Mouse (Mus musculus) intestine, embryonic 16.5 days (tissue): ENCODE results near the gene Med12. TPM values are rescaled to one million over a fixed set of nuclear protein-coding genes. Genes with fewer than 3 reads are reported as not detected.

ENCODE experiments used
- ATAC-seq: fragments of 200-750 bp; cut with Nextera tagmentation; 2 replicates; pipeline ENCODE4 v1.8.0; 2017; ENCODE audit warnings: moderate TSS enrichment, moderate library complexity
- H3K27ac ChIP-seq: fragments of 300-500 bp; sonication (generic); 2 replicates; pipeline ENCODE4 v1.5.1; 2014; ENCODE audit warnings: mild to moderate bottlenecking, low read length
- H3K27me3 ChIP-seq: fragments of 300-500 bp; sonication (generic); replicated peaks from 2 replicates; pipeline ENCODE4 v1.6.1; 2014; ENCODE audit warnings: low read length, control low read depth, mixed read lengths; ENCODE audit not compliant: control insufficient read depth, insufficient read depth
- H3K36me3 ChIP-seq: fragments of 300-500 bp; sonication (generic); 2 replicates; pipeline ENCODE4 v1.6.1; 2014; ENCODE audit warnings: low read length, control low read depth; ENCODE audit not compliant: control insufficient read depth, insufficient read depth
- H3K4me1 ChIP-seq: fragments of 300-500 bp; sonication (generic); 2 replicates; pipeline ENCODE4 v1.6.1; 2014; ENCODE audit warnings: low read length, control low read depth, mixed read lengths; ENCODE audit not compliant: control insufficient read depth, insufficient read depth
- H3K4me2 ChIP-seq: fragments of 300-500 bp; sonication (generic); 2 replicates; pipeline ENCODE4 v1.6.1; 2014; ENCODE audit warnings: low read depth, low read length, control low read depth
- H3K4me3 ChIP-seq: fragments of 300-500 bp; sonication (generic); 2 replicates; pipeline ENCODE4 v1.5.1; 2014; ENCODE audit warnings: mild to moderate bottlenecking, low read length
- H3K9ac ChIP-seq: fragments of 300-500 bp; sonication (generic); 2 replicates; pipeline ENCODE4 v1.6.1; 2014; ENCODE audit warnings: low read depth, low read length
- H3K9me3 ChIP-seq: fragments of 300-500 bp; sonication (generic); 2 replicates; pipeline ENCODE4 v1.6.1; 2016; ENCODE audit warnings: low read length, control low read depth; ENCODE audit not compliant: control insufficient read depth
- WGBS: fragments of 180-500 bp; shearing (Covaris S2); extraction: QIAGEN DNeasy Blood & Tissue Kit; methylation state at CpG from one replicate; pipeline ENCODE4 v1.1.7; 2014; 5-methylcytosine and 5-hydroxymethylcytosine counted together
- polyA plus RNA-seq: library from polyadenylated mRNA; unstranded; fragments of >200 nt; fragmentation: Nextera tagmentation; extraction: Ambion mirVana; gene quantifications from 2 replicates; pipeline ENCODE4 v1.2.1, GENCODE M21; 2015

The Med12 gene
- 19.9 and 22.3 TPM in 2 replicates for polyA plus RNA-seq

DNA sequence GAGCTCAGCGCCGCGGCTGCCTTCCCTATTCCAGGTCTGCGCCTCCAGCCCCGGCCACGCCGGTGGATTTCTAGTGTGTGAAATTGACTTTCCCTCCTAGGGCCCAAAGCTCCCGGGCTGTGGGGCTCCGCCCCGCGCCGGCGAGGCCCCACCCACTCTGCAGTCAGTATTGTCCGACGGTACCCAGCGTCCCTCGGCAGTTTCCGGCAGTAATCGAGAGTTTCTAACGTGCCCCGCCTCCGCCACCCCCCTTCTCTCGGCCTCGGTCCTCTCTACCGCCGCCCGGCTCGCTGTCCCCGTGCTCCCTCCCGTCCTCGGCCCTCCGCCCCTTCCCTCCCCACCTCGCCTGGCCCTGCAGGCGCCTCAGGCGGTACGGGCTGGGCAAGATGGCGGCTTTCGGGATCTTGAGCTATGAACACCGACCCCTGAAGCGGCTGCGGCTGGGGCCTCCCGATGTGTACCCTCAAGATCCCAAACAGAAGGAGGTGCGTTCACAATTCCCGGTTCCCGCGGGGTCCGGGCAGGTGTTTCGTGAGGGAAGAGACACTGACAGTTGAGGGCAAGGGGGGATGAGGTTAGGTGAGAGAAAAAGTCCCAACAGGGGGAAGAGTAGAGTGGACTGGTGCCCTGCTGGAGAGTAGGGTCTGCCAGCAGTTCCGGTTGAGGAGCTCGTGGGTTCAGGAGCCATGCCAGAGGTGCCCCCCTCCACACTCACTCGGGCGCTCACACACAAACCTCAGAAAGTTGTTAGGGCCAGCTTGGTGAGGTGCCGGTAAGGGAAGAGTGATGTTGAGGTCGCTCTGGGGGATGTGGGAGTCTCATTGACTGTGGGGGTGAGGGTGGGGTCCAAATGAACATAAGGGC lies at the start of gene Med12:
TSS of gene Med12 (plus strand) at position 156 of the 864 bp plus-strand sequence.
- Histone ChIP-seq H3K4me3 (peak within 1 kb of the TSS; percentile 55), H3K27ac (peak within 1 kb of the TSS; percentile 55), H3K4me1 (no peaks in the 10 kb centered on the region), H3K36me3 (peaks cover 2% of the 10 kb centered on the region; the same call in 1 of the 2 replicates), H3K4me2 (peak within 1 kb of the TSS; percentile 55), H3K27me3 (no peaks in the 10 kb centered on the region), H3K9me3 (no peaks in the 10 kb centered on the region), H3K9ac (peak within 1 kb of the TSS; percentile 67)
- WGBS = 13% methylated on average over 52 of the region's 54 CpGs
- peak; percentile 98 for ATAC-seq

DNA sequence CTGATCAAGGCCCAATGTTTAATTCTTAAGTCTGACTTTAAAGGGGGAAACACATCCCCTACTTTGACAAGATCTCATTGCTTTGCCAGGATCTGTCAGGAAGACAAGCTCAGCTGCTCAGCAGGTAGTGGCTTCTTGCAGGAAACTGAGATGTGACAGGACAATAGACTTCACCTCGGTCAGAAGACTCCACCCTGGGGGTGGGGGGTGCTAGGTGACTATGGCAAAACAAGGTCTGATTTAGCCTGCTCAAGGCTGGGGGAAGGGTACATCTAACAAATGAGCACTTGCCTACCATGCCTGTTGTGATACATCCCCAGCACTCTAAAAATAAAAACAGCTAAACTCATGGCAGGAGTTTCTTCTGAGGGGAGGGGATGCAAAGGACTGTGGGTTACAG lies 28.8 kb upstream of the Med12 start:
- Histone ChIP-seq H3K4me1 (no peaks in the 10 kb centered on the region), H3K4me2 (no peak overlapping the region)
- no peak for ATAC-seq

DNA sequence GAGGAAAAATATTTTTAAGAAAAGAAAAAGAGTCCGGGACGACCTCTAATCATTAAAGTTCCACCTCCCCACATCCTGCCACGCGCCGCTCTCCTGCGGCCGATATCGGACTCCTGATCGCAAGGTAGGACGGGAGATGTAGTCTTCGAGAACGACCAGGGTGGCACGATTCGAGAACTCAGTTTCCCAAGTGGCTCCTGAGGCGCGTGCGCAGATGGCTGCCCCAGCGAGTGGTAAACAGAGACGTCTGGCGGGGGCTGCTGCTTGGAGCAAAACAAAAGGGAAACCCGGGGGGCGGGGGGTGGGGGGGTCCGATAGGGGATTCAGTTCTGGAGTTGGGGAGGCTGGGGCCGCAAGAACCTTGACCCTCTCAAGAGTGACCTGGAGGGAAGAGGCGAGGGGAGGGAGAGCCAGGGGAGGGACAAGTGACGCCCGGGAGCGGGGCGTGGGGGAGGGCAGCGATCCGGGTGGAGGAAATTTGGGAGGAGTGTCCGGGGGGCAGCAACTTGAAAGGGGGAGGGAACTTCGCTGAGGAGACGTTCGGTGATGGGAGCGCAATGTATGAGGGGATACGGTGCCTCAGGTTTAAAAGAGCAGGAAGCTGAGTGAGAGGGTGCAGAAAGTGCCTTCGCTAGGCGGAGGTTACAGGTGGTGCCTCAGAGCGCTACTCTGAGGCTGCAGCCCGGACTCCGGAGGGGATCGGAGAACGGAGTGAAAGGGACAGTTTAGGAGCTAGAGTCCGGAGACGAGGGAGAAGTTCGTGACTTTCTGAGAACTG lies 19.7 kb upstream of the Med12 start, which contains the start of gene Foxo4:
TSS of gene Foxo4 (plus strand) at position 577 of the 778 bp plus-strand sequence.
- H3K36me3 ChIP-seq = no peaks in the 10 kb centered on the region
- WGBS = 20% methylated on average over 46 of the region's 47 CpGs
- peak; percentile 95 for ATAC-seq
- H3K9me3 ChIP-seq = no peaks in the 10 kb centered on the region
- H3K4me1 ChIP-seq = no peaks in the 10 kb centered on the region
- 0 out of 2 replicates have a peak, but pooled peaks cover 3% of the 10 kb centered on the region for H3K27me3 ChIP-seq
- peak within 1 kb of the TSS; percentile 65 for H3K4me2 ChIP-seq
- peak within 1 kb of the TSS; percentile 45 for H3K27ac ChIP-seq
- peak within 1 kb of the TSS; percentile 73 for H3K9ac ChIP-seq
- H3K4me3 ChIP-seq = peak within 1 kb of the TSS; percentile 59

More for the DNA sequence above, 28.8 kb upstream of the Med12 start:
- H3K9me3 ChIP-seq = no peaks in the 10 kb centered on the region
- no peaks in the 10 kb centered on the region for H3K36me3 ChIP-seq
- no peaks in the 10 kb centered on the region for H3K27me3 ChIP-seq
- H3K27ac ChIP-seq = no peak overlapping the region
- H3K4me3 ChIP-seq = no peak overlapping the region
- WGBS = 36% methylated on average over 1 of the region's 1 CpGs
- no peak overlapping the region for H3K9ac ChIP-seq

DNA sequence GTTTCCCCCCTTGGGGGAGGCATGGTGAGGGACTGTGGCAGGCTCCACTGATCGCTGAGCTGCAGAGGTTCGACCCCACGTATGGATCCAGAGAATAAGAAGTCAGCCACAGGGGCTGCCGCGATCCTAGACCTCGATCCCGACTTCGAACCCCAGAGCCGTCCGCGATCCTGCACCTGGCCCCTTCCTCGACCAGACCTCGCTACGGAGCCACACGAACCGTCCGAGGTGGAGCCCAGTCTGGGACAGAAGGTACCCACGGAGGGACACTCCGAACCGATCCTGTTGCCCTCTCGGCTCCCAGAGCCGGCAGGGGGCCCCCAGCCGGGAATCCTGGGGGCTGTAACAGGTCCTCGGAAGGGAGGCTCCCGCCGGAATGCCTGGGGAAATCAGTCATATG lies 19.1 kb upstream of the Med12 start:
- ATAC-seq = peak; percentile 36
- Histone ChIP-seq H3K27me3 (0 out of 2 replicates have a peak, but pooled peaks cover 3% of the 10 kb centered on the region), H3K4me1 (no peaks in the 10 kb centered on the region), H3K4me3 (peak overlapping the region; percentile 59), H3K27ac (peak overlapping the region; percentile 45), H3K36me3 (no peaks in the 10 kb centered on the region), H3K9me3 (no peaks in the 10 kb centered on the region), H3K4me2 (peak overlapping the region; percentile 65), H3K9ac (peak overlapping the region; percentile 73)
- 7% methylated on average over 26 of the region's 26 CpGs for WGBS

DNA sequence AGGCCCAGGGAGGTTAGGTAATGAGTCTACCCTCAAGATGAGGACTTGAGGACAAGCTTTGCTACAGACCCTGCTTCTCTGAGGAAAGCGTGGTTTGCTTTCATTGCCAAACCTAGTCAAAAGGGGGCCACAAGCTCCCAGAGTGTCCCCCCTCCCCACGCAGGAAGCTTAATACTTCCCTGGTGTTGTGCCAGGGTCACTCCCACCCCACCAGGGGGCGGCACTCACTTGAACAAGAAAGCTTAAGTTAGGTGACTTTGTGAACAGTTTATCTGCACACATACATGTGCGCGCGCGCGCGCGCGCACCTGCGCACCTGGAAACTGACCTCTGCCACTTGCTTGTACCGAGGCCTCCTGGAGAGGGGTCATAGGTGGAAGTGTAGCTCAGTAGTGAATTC lies 17.2 kb upstream of the Med12 start:
- H3K9ac ChIP-seq = no peak overlapping the region
- ATAC-seq = no peak
- H3K27ac ChIP-seq = no peak overlapping the region
- no peaks in the 10 kb centered on the region for H3K36me3 ChIP-seq
- no peaks in the 10 kb centered on the region for H3K9me3 ChIP-seq
- H3K4me3 ChIP-seq = no peak overlapping the region
- 83% methylated on average over 13 of the region's 13 CpGs for WGBS
- H3K4me2 ChIP-seq = no peak overlapping the region
- H3K27me3 ChIP-seq = 0 out of 2 replicates have a peak, but pooled peaks cover 3% of the 10 kb centered on the region
- peaks cover 13% of the 10 kb centered on the region for H3K4me1 ChIP-seq

DNA sequence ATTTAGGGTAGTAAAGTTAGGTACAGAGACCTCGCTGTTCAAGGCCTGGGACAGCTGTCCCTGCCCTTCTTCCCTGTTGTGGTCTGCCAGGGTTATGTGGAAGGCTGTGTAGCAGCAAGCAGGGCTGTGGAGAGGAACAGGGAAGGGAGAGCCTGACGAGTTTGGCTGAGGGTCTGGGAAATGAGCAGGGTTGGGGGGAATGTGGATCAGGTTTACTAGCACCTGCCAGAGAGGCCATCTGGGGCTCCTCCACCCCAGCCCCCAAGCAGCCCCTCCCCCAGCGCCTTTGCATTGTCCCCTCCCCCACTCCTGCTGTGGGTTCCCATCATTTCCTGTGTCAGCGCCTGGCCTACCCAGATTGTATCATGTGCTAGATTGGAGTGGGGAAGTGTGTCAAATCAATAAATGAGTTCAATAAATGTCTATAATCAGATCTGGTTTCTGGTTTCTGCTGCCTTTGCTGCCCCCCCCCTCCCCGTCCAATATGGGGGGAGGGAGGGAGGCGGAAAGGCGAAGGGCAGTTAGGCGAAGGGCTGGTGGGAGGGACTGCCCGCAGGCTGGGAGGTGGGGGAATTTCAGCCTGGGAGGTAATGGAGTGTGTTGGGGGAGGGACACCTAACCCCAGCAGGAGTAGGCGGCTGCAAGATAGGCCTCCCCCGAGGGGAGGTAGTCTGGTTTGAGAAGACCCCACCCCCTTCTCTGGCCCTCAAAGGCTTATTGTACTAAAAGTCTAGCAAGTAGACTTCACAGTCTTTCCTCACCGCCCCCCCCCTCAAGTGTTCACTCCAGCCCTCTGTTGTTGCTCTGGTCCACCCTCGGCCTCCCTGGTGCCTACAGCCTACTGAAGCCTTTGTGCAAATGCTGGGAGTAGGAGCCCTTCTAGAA lies 13.1 kb upstream of the Med12 start:
- Histone ChIP-seq H3K4me2 (0 out of 2 replicates have a peak overlapping the region, but pooled peaks have one; percentile 6), H3K9me3 (no peaks in the 10 kb centered on the region), H3K9ac (no peak overlapping the region), H3K4me3 (no peak overlapping the region), H3K27ac (peak overlapping the region; percentile 45), H3K4me1 (peaks cover 13% of the 10 kb centered on the region), H3K36me3 (no peaks in the 10 kb centered on the region), H3K27me3 (0 out of 2 replicates have a peak, but pooled peaks cover under 1% of the 10 kb centered on the region)
- peak; percentile 66 for ATAC-seq
- 31% methylated on average over 10 of the region's 13 CpGs for WGBS

DNA sequence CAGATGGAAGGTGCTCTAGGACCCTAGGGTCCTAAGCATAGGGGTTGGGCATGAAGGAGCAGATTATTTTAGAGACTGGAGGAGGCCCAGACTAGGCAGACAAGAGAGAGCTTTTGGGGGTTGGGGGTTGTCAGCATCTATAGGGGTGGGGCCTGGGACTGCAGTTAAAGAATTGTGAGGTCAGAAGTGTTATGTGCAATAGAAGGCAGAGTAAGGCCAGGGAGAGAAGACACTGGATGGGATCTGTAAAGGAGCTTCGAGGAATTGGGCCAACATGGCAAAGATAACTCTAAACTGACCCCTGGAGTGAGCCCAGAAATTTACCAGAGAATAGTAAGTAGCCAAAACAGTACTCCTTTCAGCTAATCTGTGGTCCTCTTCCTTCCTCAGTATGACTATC lies 9.9 kb upstream of the Med12 start, which contains the start of gene Gm614:
TSS of gene Gm614 (minus strand) at position 101 of the 400 bp plus-strand sequence.
- Histone ChIP-seq H3K4me2 (no peak within 1 kb of the TSS), H3K27ac (no peak within 1 kb of the TSS), H3K36me3 (no peaks in the 10 kb centered on the region), H3K9me3 (no peaks in the 10 kb centered on the region), H3K27me3 (no peaks in the 10 kb centered on the region), H3K9ac (no peak within 1 kb of the TSS), H3K4me3 (no peak within 1 kb of the TSS), H3K4me1 (peaks cover 13% of the 10 kb centered on the region)
- WGBS = 88% methylated on average over 1 of the region's 1 CpGs
- ATAC-seq = no peak

DNA sequence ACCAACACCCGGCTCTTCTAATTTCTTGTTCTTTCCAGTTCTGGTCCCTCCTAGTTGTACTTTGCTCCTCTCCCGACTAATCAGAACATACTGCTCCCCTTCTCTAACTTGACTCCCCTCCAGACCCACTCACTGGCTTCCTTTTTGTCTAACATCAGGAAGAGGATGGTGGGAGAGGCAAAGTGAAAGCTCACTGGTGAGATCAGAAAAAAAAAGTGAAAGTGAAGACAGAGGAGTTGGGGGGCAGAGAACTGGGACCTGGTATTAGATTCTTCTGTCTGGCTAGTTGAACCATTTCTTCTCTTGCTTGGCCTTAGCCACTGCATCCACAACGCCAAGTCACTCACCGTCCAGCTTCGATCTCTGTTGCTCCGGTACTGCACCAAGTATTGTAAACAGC lies 7.2 kb upstream of the Med12 start:
- ATAC-seq = no peak
- Histone ChIP-seq H3K9ac (no peak overlapping the region), H3K4me1 (no peaks in the 10 kb centered on the region), H3K4me3 (no peak overlapping the region), H3K9me3 (no peaks in the 10 kb centered on the region), H3K27ac (no peak overlapping the region), H3K4me2 (no peak overlapping the region), H3K27me3 (no peaks in the 10 kb centered on the region), H3K36me3 (no peaks in the 10 kb centered on the region)
- WGBS = 90% methylated on average over 6 of the region's 6 CpGs
